Mouse (Mus musculus) myocyte (in vitro differentiated cells): ENCODE results near the gene Golga1.

Experiments
- E2F4 ChIP-seq: IDR thresholded peaks from one replicate; pipeline ENCODE4 v1.6.1; 2011; ENCODE audit warnings: mild to moderate bottlenecking, control low read depth, moderate library complexity; ENCODE audit not compliant: insufficient read depth
- MAX ChIP-seq: IDR thresholded peaks from one replicate; pipeline ENCODE4 v1.6.1; 2011; ENCODE audit warnings: low read depth, mild to moderate bottlenecking, control low read depth
- MYOG ChIP-seq, 3 experiments: IDR thresholded peaks; one replicate each; pipeline ENCODE4 v1.6.1; 2011; ENCODE audit warnings: control low read depth in 2 of 3, low read depth in 2 of 3, mild to moderate bottlenecking in 2 of 3; ENCODE audit not compliant: insufficient read length in 2 of 3, control insufficient read depth in 1 of 3, insufficient read depth in 1 of 3
- POLR2A ChIP-seq: IDR thresholded peaks from one replicate; pipeline ENCODE4 v1.6.1; 2011; ENCODE audit warnings: low read depth, mild to moderate bottlenecking, control low read depth, moderate library complexity; ENCODE audit not compliant: insufficient read length
- REST ChIP-seq: IDR thresholded peaks from one replicate; pipeline ENCODE4 v1.6.1; 2011; ENCODE audit warnings: mild to moderate bottlenecking, control low read depth, moderate library complexity; ENCODE audit not compliant: insufficient read depth, insufficient read length
- USF1 ChIP-seq: IDR thresholded peaks from one replicate; pipeline ENCODE4 v1.6.1; 2011; ENCODE audit warnings: low read depth, mild to moderate bottlenecking, control low read depth, moderate library complexity

- TF ChIP-seq POLR2A (no peak), MYOG (IDR thresholded peaks at IDR 0.05; ENCODE audit: control insufficient read depth in 1 of 3, insufficient read depth in 1 of 3, insufficient read length in 2 of 3, low read depth in 2 of 3) (peak in 2 of 3 experiments; percentile 80 to 93), MAX (no peak), E2F4 (no peak), REST (no peak), USF1 (no peak)
These were observed 89.2 kb downstream of the Golga1 start for GRCm38 (mm10) chr2:38975941-38976805.
